Mouse (Mus musculus) cerebellum, adult 2 months (tissue): ENCODE measurements at regions not wholly inside any gene's neighbourhood (a gene's known extent, or its start where the extent isn't known, plus 50 kb on each side); places are given as distances from the start of the nearest gene placed in this dataset.

ENCODE experiments used
- CTCF ChIP-seq: fragments of 200-500 bp; IDR thresholded peaks from 2 replicates; pipeline ENCODE4 v1.5.1; 2011; ENCODE audit warnings: low read depth, mild to moderate bottlenecking, control low read depth, low read length, moderate library complexity, borderline replicate concordance; ENCODE audit not compliant: insufficient read depth
- POLR2A ChIP-seq: fragments of 200-500 bp; IDR thresholded peaks from 2 replicates; pipeline ENCODE4 v1.6.1; 2011; ENCODE audit warnings: low read length, control low read depth, borderline replicate concordance; ENCODE audit not compliant: insufficient read depth

DNA sequence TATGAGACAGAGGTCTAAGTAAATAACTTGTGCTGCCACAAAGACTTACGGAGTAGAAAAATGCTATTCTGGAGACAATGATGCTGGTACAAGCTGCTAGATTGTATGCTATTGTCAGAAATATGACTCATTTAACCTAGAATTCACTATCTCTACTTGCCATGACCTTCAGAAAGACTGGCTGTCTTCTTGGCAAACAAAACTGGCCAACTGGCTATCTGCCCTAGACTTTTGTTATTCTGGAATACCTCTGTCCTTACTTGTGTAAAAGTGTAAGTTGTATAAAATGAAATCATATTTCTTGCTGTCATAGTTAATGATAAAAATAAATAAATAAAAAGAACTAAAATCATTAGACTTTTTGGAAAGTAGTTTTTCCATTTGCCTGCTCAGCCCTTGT is 491.1 kb upstream of the Dsel start:
- TF ChIP-seq CTCF (no peak), POLR2A (no peak)
